Mouse (Mus musculus) kidney, postnatal 0 days (tissue): ENCODE results near the gene Srprb. TPM values are rescaled to one million over a fixed set of nuclear protein-coding genes. Genes with fewer than 3 reads are reported as not detected.

Experiments used
- ATAC-seq: fragments of 200-750 bp; cut with Nextera tagmentation; replicated peaks from 2 replicates; pipeline ENCODE4 v1.8.0; 2017; ENCODE audit warnings: low read depth, moderate number of reproducible peaks, moderate TSS enrichment, moderate library complexity; ENCODE audit not compliant: low FRiP score
- DNase-seq: peaks from one replicate; pipeline ENCODE4 v3.0.0-alpha.2; 2016; ENCODE audit warnings: low spot score
- H3K27ac ChIP-seq: fragments of 300-500 bp; sonication (generic); 2 replicates; pipeline ENCODE4 v1.5.1; 2014; ENCODE audit warnings: mild to moderate bottlenecking
- H3K27me3 ChIP-seq: fragments of 300-500 bp; sonication (generic); 2 replicates; pipeline ENCODE4 v1.6.1; 2014; ENCODE audit warnings: low read length, mixed read lengths; ENCODE audit not compliant: insufficient read depth
- H3K36me3 ChIP-seq: fragments of 300-500 bp; sonication (generic); 2 replicates; pipeline ENCODE4 v1.6.1; 2014; ENCODE audit warnings: low read length, mixed read lengths; ENCODE audit not compliant: insufficient read depth
- H3K4me1 ChIP-seq: fragments of 300-500 bp; sonication (generic); replicated peaks from 2 replicates; pipeline ENCODE4 v1.6.1; 2014; ENCODE audit warnings: antibody characterized with exemption, low read length, mixed read lengths; ENCODE audit not compliant: insufficient read depth
- H3K4me2 ChIP-seq: fragments of 300-500 bp; sonication (generic); 2 replicates; pipeline ENCODE4 v1.6.1; 2014; ENCODE audit warnings: mild to moderate bottlenecking, low read length, moderate library complexity, mixed read lengths
- H3K4me3 ChIP-seq: fragments of 300-500 bp; sonication (generic); replicated peaks from 2 replicates; pipeline ENCODE4 v1.5.1; 2014; ENCODE audit warnings: low read depth, low read length
- H3K9ac ChIP-seq: fragments of 300-500 bp; sonication (generic); 2 replicates; pipeline ENCODE4 v1.6.1; 2014; ENCODE audit warnings: low read depth, low read length
- H3K9me3 ChIP-seq: fragments of 300-500 bp; sonication (generic); replicated peaks from 2 replicates; pipeline ENCODE4 v1.6.1; 2016; ENCODE audit warnings: low read length, inconsistent platforms, mixed read lengths
- CTCF ChIP-seq: IDR thresholded peaks from 2 replicates; pipeline ENCODE4 v1.5.1; 2016; ENCODE audit warnings: antibody characterized with exemption, low read depth, mild to moderate bottlenecking, moderate library complexity
- WGBS: fragments of 180-500 bp; shearing (Covaris S2); extraction: QIAGEN DNeasy Blood & Tissue Kit; methylation state at CpG from one replicate; pipeline ENCODE4 v1.1.7; 2014; 5-methylcytosine and 5-hydroxymethylcytosine counted together
- polyA plus RNA-seq: library from polyadenylated mRNA; unstranded; fragments of >200 nt; fragmentation: Nextera tagmentation; extraction: Ambion mirVana; gene quantifications from 2 replicates; pipeline ENCODE4 v1.2.1, GENCODE M21; 2015

The Srprb gene
- polyA plus RNA-seq, 1 experiment from 2014 or later = 46.2 TPM

DNA sequence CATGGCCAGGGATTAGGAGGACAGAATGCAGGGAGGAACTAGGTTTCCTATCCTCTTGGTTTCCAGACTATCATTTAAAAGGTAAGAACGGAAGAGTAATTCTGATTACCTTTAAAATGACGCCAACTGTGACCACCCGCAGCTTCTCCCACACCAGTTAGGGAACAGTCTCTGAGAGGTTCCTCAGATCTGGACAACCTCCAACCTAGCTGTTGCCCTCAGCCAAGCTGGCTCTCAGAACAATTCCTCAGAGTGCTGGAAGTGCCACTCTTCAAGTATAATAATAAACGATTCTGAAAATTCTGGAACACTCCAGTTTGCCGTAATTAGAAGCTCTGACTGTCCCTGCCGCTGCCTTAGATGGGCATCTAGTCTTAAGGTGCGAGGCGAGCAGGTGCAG is 16.0 kb downstream of the Srprb start:
- ATAC-seq (no peak), DNase-seq (no peak)
- WGBS = 92% methylated on average over 8 of the region's 8 CpGs
- TF ChIP-seq CTCF = no peak
- H3K27ac ChIP-seq = no peak overlapping the region
- no peaks in the 10 kb centered on the region for H3K4me1 ChIP-seq
- H3K4me2 ChIP-seq = no peak overlapping the region
- no peak overlapping the region for H3K9ac ChIP-seq
- H3K36me3 ChIP-seq = peaks cover 24% of the 10 kb centered on the region
- H3K4me3 ChIP-seq = no peak overlapping the region
- no peaks in the 10 kb centered on the region for H3K9me3 ChIP-seq
- H3K27me3 ChIP-seq = no peaks in the 10 kb centered on the region

DNA sequence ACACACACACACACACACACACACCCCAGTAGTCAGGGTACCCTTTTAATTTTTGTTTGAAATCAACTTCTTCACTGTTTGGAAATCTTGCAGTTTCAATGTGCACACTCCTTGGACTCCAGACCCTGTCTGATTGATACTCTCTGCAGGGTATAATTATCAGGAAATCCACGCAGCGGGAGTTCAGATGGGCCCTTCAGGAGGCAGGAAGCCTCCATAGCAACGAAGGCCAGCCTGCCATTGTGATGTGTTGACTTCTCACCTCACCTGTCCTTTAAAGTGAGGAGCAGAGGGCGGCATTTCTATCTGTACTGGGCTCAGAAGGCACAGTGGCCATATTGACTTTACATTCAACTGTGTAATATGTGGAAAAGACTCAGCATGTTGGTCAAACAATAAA is 17.1 kb downstream of the Srprb start:
- H3K9me3 ChIP-seq = no peaks in the 10 kb centered on the region
- no peak overlapping the region for H3K4me3 ChIP-seq
- ATAC-seq (no peak), DNase-seq (no peak)
- no peak overlapping the region for H3K9ac ChIP-seq
- H3K36me3 ChIP-seq = peaks cover 16% of the 10 kb centered on the region; the same call in 1 of the 2 replicates
- no peak overlapping the region for H3K4me2 ChIP-seq
- peaks cover 5% of the 10 kb centered on the region; the same call in 1 of the 2 replicates for H3K4me1 ChIP-seq
- TF ChIP-seq CTCF = no peak
- WGBS = 71% methylated on average over 4 of the region's 4 CpGs
- H3K27ac ChIP-seq = no peak overlapping the region
- H3K27me3 ChIP-seq = no peaks in the 10 kb centered on the region

DNA sequence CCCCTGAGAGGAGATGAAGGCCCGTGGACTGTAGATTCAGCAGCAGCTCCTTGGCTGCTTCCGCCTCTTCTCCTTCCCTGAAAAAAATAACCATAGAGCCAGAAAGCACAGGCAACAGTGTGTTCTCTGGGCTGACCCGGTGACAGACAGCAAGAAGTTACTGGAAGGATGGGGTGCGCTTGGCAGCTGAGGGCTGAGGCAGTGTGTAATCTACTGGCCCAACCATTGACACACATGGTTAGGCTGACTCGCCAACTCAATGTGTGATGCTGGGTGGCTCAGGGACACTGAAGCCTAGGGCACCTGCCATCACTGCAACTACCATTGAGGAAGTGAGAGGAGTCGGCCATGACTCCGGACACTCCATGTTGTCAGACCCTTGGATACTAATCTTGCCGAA is 20.1 kb downstream of the Srprb start:
- no peak overlapping the region for H3K9ac ChIP-seq
- DNase-seq (no peak), ATAC-seq (no peak)
- no peak for TF ChIP-seq CTCF
- no peak overlapping the region for H3K4me2 ChIP-seq
- WGBS = 85% methylated on average over 8 of the region's 8 CpGs
- H3K36me3 ChIP-seq = no peaks in the 10 kb centered on the region
- H3K9me3 ChIP-seq = no peaks in the 10 kb centered on the region
- no peak overlapping the region for H3K27ac ChIP-seq
- no peaks in the 10 kb centered on the region for H3K27me3 ChIP-seq
- H3K4me3 ChIP-seq = no peak overlapping the region
- peaks cover 5% of the 10 kb centered on the region; the same call in 1 of the 2 replicates for H3K4me1 ChIP-seq

DNA sequence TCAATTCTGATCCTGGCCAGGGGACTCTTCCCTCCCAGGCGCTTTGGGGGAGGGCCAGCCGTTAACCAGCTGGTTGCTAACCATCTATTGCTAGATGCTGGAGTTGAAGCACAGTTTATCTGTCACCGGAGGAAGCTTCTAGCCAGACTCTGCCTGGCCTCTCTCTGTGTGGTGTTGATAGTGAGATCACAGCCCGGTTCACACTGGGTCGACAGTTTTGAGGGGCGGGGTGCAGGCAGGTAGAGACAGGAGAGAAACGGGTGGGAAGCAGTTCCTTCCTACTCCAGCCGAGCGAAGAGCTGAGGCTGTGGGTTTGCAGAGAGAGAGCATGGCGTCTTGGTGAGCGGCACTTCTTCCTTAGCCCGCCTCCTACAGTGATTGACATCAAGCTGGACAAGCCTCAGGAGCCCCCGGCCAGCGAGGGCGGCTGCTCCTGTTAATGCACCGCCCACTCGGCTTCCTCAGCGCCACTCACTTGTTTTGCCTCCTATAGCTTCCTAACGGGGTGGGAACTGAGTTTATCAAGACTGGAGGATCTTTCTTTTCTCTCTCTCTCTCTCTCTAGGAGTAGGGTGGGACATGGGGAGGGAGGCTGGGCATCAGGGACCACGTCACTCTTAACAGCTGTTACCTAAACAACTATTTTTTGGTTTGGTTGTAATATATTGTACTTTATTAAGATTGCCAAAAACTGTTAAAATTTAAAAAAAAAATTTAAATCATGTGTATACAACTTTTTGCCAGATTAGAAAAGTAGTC is 21.0 kb downstream of the Srprb start:
- no peaks in the 10 kb centered on the region for H3K36me3 ChIP-seq
- DNase-seq (peak; percentile 94), ATAC-seq (peak; percentile 80)
- H3K4me3 ChIP-seq = peak overlapping the region; percentile 29
- H3K27ac ChIP-seq = peak overlapping the region; percentile 25; the same call in 1 of the 2 replicates
- TF ChIP-seq CTCF = no peak
- peak overlapping the region; percentile 46; the same call in 1 of the 2 replicates for H3K9ac ChIP-seq
- no peaks in the 10 kb centered on the region for H3K27me3 ChIP-seq
- H3K9me3 ChIP-seq = no peaks in the 10 kb centered on the region
- H3K4me1 ChIP-seq = peaks cover 5% of the 10 kb centered on the region; the same call in 1 of the 2 replicates
- peak overlapping the region; percentile 60 for H3K4me2 ChIP-seq
- WGBS = 3% methylated on average over 20 of the region's 20 CpGs

DNA sequence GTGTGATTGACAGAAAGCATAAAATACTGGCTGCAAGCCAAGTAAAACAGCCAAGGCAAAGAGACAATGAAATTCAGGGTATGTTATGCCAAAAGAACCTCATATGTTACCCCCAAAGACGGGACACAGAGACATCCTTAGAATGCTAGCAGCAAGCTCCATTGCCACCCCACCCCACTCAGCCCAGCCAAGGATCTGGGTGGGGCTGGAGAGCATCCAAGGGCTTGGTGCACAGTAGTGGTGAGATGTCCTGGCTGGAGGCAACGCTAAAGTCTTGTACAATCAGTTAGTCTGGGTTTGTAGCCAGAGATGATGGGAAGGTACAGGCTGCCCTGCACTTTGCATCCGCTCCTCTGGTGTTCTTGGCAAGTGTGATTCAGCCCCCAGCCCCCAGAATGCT is 21.6 kb downstream of the Srprb start:
- H3K36me3 ChIP-seq = no peaks in the 10 kb centered on the region
- TF ChIP-seq CTCF = no peak
- no peaks in the 10 kb centered on the region for H3K27me3 ChIP-seq
- H3K4me2 ChIP-seq = peak overlapping the region; percentile 60
- 60% methylated on average over 3 of the region's 3 CpGs for WGBS
- no peaks in the 10 kb centered on the region for H3K9me3 ChIP-seq
- ATAC-seq = no peak
- H3K9ac ChIP-seq = peak overlapping the region; percentile 46; the same call in 1 of the 2 replicates
- peak overlapping the region; percentile 29; the same call in 1 of the 2 replicates for H3K4me3 ChIP-seq
- H3K4me1 ChIP-seq = peaks cover 5% of the 10 kb centered on the region; the same call in 1 of the 2 replicates
- peak; percentile 21 for DNase-seq
- H3K27ac ChIP-seq = no peak overlapping the region

DNA sequence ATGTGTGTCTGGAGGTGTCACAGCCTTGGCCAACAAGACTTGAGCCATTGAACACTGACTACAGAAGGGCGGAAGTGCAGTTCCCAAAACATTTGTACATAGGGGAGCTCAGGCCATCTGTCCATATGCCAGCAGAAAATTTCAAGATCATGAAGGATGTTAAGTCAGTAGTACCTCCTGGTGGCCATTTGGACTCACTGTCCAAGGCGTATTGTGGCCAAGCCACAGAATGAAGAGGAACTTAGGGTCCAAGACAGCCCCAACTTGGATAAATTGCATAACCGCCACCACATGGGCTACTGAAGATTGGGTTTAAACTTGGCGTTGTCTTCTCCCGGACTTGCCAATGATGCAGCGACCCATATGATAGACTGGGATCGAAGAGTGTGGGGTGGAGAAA is 26.2 kb downstream of the Srprb start:
- peak; percentile 19; the same call in 1 of the 2 replicates for TF ChIP-seq CTCF
- DNase-seq (no peak), ATAC-seq (no peak)
- H3K27ac ChIP-seq = no peak overlapping the region
- H3K9me3 ChIP-seq = no peaks in the 10 kb centered on the region
- no peak overlapping the region for H3K4me3 ChIP-seq
- WGBS = 98% methylated on average over 7 of the region's 7 CpGs
- H3K9ac ChIP-seq = no peak overlapping the region
- no peaks in the 10 kb centered on the region for H3K36me3 ChIP-seq
- peaks cover 5% of the 10 kb centered on the region; the same call in 1 of the 2 replicates for H3K4me1 ChIP-seq
- H3K4me2 ChIP-seq = no peak overlapping the region
- no peaks in the 10 kb centered on the region for H3K27me3 ChIP-seq
